Comparison of ENCODE assay signal across 9 mouse cellular contexts in the genomic region with DNA sequence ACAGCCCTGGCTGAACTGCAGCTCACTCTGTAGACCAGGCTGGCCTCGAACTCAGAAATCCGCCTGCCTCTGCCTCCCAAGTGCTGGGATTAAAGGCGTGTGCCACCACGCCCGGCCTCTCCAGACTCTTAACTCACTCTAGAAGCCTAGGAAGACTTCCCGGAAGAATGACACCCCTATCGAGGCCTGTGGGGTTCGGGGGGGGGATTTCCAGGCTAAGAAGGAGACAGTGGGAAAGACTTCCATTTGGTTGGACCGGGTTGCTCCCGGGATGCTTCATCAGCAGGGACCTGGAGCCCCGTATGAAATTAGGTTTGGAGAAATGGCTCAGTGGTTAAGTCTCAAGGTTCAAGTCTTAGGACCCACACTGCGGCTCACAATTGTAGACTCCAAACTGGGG. TPM values are rescaled to one million over a fixed set of nuclear protein-coding genes. Genes with fewer than 3 reads are reported as not detected.
A peak's percentile ranks its signal among the peaks of the same experiment; 100 is the strongest.
DNase-seq lines count a peak whose midpoint lies in the region; ATAC-seq and TF ChIP-seq lines count a peak whose summit lies in the region.
"Had no signal": no experiment of that assay in that cellular context is flagged by ENCODE, and none has a peak within 500 bp of the region (broad histone marks: within the 10 kb centered on the region; RNA-seq: fewer than 3 reads in every experiment).

No protein-coding gene starts in this region.

- H3K4me2 ChIP-seq in hindbrain, embryonic 14.5 days (replicated peaks), result peak overlapping the region; percentile 70
- peak overlapping the region; percentile 81 for H3K4me2 ChIP-seq in midbrain, embryonic 13.5 days (replicated peaks)

- TF ChIP-seq POLR2A in heart, adult 2 months (IDR thresholded peaks at IDR 0.05; ENCODE audit: insufficient read depth, low read depth, low read length), result no peak

- H3K9ac ChIP-seq in heart, adult 2 months (ENCODE audit: low read depth, low read length), result no peak overlapping the region
- H3K9ac ChIP-seq in hindbrain, embryonic 14.5 days, result peak overlapping the region; percentile 50
- H3K9ac ChIP-seq in midbrain, embryonic 13.5 days (replicated peaks), result peak overlapping the region; percentile 58; the same call in 1 of the 2 replicates

- peak overlapping the region; percentile 84; the same call in 1 of the 2 replicates for H3K27ac ChIP-seq in heart, adult 2 months
- peak overlapping the region; percentile 62; the same call in 1 of the 2 replicates for H3K27ac ChIP-seq in hindbrain, embryonic 14.5 days
- H3K27ac ChIP-seq in midbrain, embryonic 13.5 days, result no peak overlapping the region; the same call in 1 of the 2 replicates

- H3K9me3 ChIP-seq in G1E (replicated peaks), result no peaks in the 10 kb centered on the region
- H3K9me3 ChIP-seq in hindbrain, embryonic 14.5 days (ENCODE audit: control insufficient read depth, low read length), result no peaks in the 10 kb centered on the region
- H3K9me3 ChIP-seq in midbrain, embryonic 13.5 days, result no peaks in the 10 kb centered on the region

- 81% methylated on average over 12 of the region's 12 CpGs for WGBS in heart, adult 2 months
- WGBS in hindbrain, embryonic 14.5 days, result 88% methylated on average over 12 of the region's 12 CpGs
- 90% methylated on average over 12 of the region's 12 CpGs for WGBS in midbrain, embryonic 13.5 days

- no peaks in the 10 kb centered on the region for H3K36me3 ChIP-seq in heart, adult 2 months (ENCODE audit: control insufficient read depth, insufficient read depth, low read length)
- H3K36me3 ChIP-seq in G1E (replicated peaks), result peaks cover 30% of the 10 kb centered on the region
- no peaks in the 10 kb centered on the region for H3K36me3 ChIP-seq in hindbrain, embryonic 14.5 days (replicated peaks; ENCODE audit: control insufficient read depth, insufficient read depth)
- no peaks in the 10 kb centered on the region for H3K36me3 ChIP-seq in midbrain, embryonic 13.5 days

- no peak for DNase-seq in heart, adult 2 months
- DNase-seq in heart, postnatal 10 days, result no peak
- no peak for DNase-seq in G1E (ENCODE audit: low spot score)
- DNase-seq in hindbrain, embryonic 14.5 days (ENCODE audit: low spot score), result no peak
- DNase-seq in left cerebral cortex, adult 11 months (ENCODE audit: low spot score), result no peak

- H3K4me1 ChIP-seq in heart, adult 2 months (ENCODE audit: control insufficient read depth, insufficient read depth, low read length), result peaks cover 2% of the 10 kb centered on the region; the same call in 1 of the 2 replicates
- H3K4me1 ChIP-seq in G1E (ENCODE audit: insufficient read depth, low read depth, low read length), result peaks cover 39% of the 10 kb centered on the region
- 0 out of 2 replicates have a peak, but pooled peaks cover 9% of the 10 kb centered on the region for H3K4me1 ChIP-seq in hindbrain, embryonic 14.5 days (replicated peaks; ENCODE audit: control insufficient read depth, insufficient read depth, low read length)
- peaks cover 13% of the 10 kb centered on the region for H3K4me1 ChIP-seq in midbrain, embryonic 13.5 days (replicated peaks)

- no peaks in the 10 kb centered on the region for H3K79me2 ChIP-seq in heart, adult 2 months (replicated peaks; ENCODE audit: control insufficient read depth, insufficient read depth, low read length)

- intact Hi-C loops in heart, adult 2 months (cut with DNase I), result no loop called here
- intact Hi-C loops in heart, postnatal 10 days (cut with DNase I), result no loop called here

- H3K27me3 ChIP-seq in heart, adult 2 months (ENCODE audit: control insufficient read depth, insufficient read depth, low read length), result no peaks in the 10 kb centered on the region
- H3K27me3 ChIP-seq in G1E (ENCODE audit: insufficient read depth, low read length), result no peaks in the 10 kb centered on the region
- no peaks in the 10 kb centered on the region for H3K27me3 ChIP-seq in hindbrain, embryonic 14.5 days (ENCODE audit: control insufficient read depth, insufficient read depth, low read length)
- no peaks in the 10 kb centered on the region for H3K27me3 ChIP-seq in midbrain, embryonic 13.5 days

- peak overlapping the region; percentile 95 for H3K4me3 ChIP-seq in heart, adult 2 months
- peak overlapping the region; percentile 93; the same call in 1 of the 2 replicates for H3K4me3 ChIP-seq in G1E (ENCODE audit: low read depth, low read length)
- H3K4me3 ChIP-seq in hindbrain, embryonic 14.5 days (replicated peaks; ENCODE audit: low read length), result peak overlapping the region; percentile 64
- peak overlapping the region; percentile 71 for H3K4me3 ChIP-seq in midbrain, embryonic 13.5 days (replicated peaks)

- no peak for TF ChIP-seq EP300 in heart, adult 2 months (IDR thresholded peaks at IDR 0.05; ENCODE audit: insufficient read depth, low read depth, low read length)

- ATAC-seq in G1E (ENCODE audit: extremely low read depth, insufficient number of reproducible peaks, low FRiP score, poor library complexity, severe bottlenecking), result no peak
- ATAC-seq in hindbrain, embryonic 14.5 days (ENCODE audit: low FRiP score), result no peak
- no peak for ATAC-seq in midbrain, embryonic 13.5 days
- no peak for ATAC-seq in megakaryocyte-erythroid progenitor cell, adult 5-6 weeks (replicated peaks; ENCODE audit: low FRiP score, low TSS enrichment, poor library complexity, severe bottlenecking)
- no peak for ATAC-seq in granulocyte monocyte progenitor cell, adult 5-6 weeks (replicated peaks; ENCODE audit: poor library complexity, severe bottlenecking)

- no peak for TF ChIP-seq CTCF in heart, adult 2 months (IDR thresholded peaks at IDR 0.05)
- TF ChIP-seq CTCF in G1E (IDR thresholded peaks at IDR 0.05; ENCODE audit: low read depth, low read length), result no peak

RNA-seq across cellular contexts. Expression of a gene that starts 9.3 kb away (rescaled TPM):
- 1 to 10 TPM; 4.6 to 5.7 TPM for total RNA-seq in heart, adult 2 months (2021)
- polyA plus RNA-seq in heart, adult 2 months (2012; rRNA removed), result 17.8 and 18.0 TPM in 2 replicates
- total RNA-seq in heart, postnatal 10 days (2021), result 10 to 100 TPM in 1 of 2 experiments, 1 to 10 TPM in 1; 9.9 to 11.7 TPM
- total RNA-seq in G1E (2014; fragmentation: Nextera tagmentation) (14.7 and 22.9 TPM in 2 replicates), G1E (2017) (12.8 and 13.6 TPM in 2 replicates)
- 81.4 and 145 TPM in 2 replicates for polyA plus RNA-seq in G1E (2012)
- polyA plus RNA-seq in hindbrain, embryonic 14.5 days (2014; fragmentation: Nextera tagmentation; extraction: Ambion mirVana), result 14.8 and 16.3 TPM in 2 replicates
- 16.5 and 16.6 TPM in 2 replicates for polyA plus RNA-seq in midbrain, embryonic 13.5 days (2015; fragmentation: Nextera tagmentation; extraction: Ambion mirVana)
- total RNA-seq in megakaryocyte-erythroid progenitor cell, adult 5-6 weeks (2014; fragmentation: Nextera tagmentation), result 94.2 and 96.1 TPM in 2 replicates
- total RNA-seq in megakaryocyte-erythroid progenitor cell, adult 5-6 weeks (2017), result 45.7 and 66.1 TPM in 2 replicates
- total RNA-seq in granulocyte monocyte progenitor cell, adult 5-6 weeks (2014; fragmentation: Nextera tagmentation), result 24.2 and 34.0 TPM in 2 replicates
- 19.0 and 20.7 TPM in 2 replicates for total RNA-seq in granulocyte monocyte progenitor cell, adult 5-6 weeks (2017)

RNA-seq across cellular contexts. Expression of a gene that starts 18.2 kb away (rescaled TPM):
- 10 to 100 TPM; 21.0 to 25.3 TPM for total RNA-seq in heart, adult 2 months (2021)
- 42.3 and 49.3 TPM in 2 replicates for polyA plus RNA-seq in heart, adult 2 months (2012; rRNA removed)
- total RNA-seq in heart, postnatal 10 days (2021), result 10 to 100 TPM; 35.4 to 37.6 TPM
- total RNA-seq in G1E (2014; fragmentation: Nextera tagmentation), result 68.7 and 71.2 TPM in 2 replicates
- 31.7 and 32.5 TPM in 2 replicates for total RNA-seq in G1E (2017)
- polyA plus RNA-seq in G1E (2012), result 105 and 129 TPM in 2 replicates
- polyA plus RNA-seq in hindbrain, embryonic 14.5 days (2014; fragmentation: Nextera tagmentation; extraction: Ambion mirVana), result 59.7 and 61.6 TPM in 2 replicates
- polyA plus RNA-seq in midbrain, embryonic 13.5 days (2015; fragmentation: Nextera tagmentation; extraction: Ambion mirVana), result 78.5 and 84.5 TPM in 2 replicates
- total RNA-seq in megakaryocyte-erythroid progenitor cell, adult 5-6 weeks (2014; fragmentation: Nextera tagmentation), result 95.7 and 133 TPM in 2 replicates
- total RNA-seq in megakaryocyte-erythroid progenitor cell, adult 5-6 weeks (2017), result 29.6 and 46.5 TPM in 2 replicates
- 89.5 and 102 TPM in 2 replicates for total RNA-seq in granulocyte monocyte progenitor cell, adult 5-6 weeks (2014; fragmentation: Nextera tagmentation)
- 44.8 and 54.3 TPM in 2 replicates for total RNA-seq in granulocyte monocyte progenitor cell, adult 5-6 weeks (2017)

RNA-seq across cellular contexts. Expression of a gene that starts 26.2 kb away (rescaled TPM):
- total RNA-seq in heart, adult 2 months (2021), result 10 to 100 TPM; 27.1 to 28.9 TPM
- 38.7 and 52.8 TPM in 2 replicates for polyA plus RNA-seq in heart, adult 2 months (2012; rRNA removed)
- total RNA-seq in heart, postnatal 10 days (2021), result 10 to 100 TPM; 45.3 to 47.1 TPM
- not detected in 2 replicates for total RNA-seq in G1E (2014; fragmentation: Nextera tagmentation)
- total RNA-seq in G1E (2017), result 0.06 and 0.98 TPM in 2 replicates
- polyA plus RNA-seq in G1E (2012), result 0.35 and 0.39 TPM in 2 replicates
- polyA plus RNA-seq in hindbrain, embryonic 14.5 days (2014; fragmentation: Nextera tagmentation; extraction: Ambion mirVana), result 43.5 and 47.9 TPM in 2 replicates
- polyA plus RNA-seq in midbrain, embryonic 13.5 days (2015; fragmentation: Nextera tagmentation; extraction: Ambion mirVana), result 37.8 and 40.7 TPM in 2 replicates
- total RNA-seq in megakaryocyte-erythroid progenitor cell, adult 5-6 weeks (2014; fragmentation: Nextera tagmentation), result 2.5 and 5.4 TPM in 2 replicates
- 1.1 and 1.4 TPM in 2 replicates for total RNA-seq in megakaryocyte-erythroid progenitor cell, adult 5-6 weeks (2017)
- total RNA-seq in granulocyte monocyte progenitor cell, adult 5-6 weeks (2014; fragmentation: Nextera tagmentation), result 14.3 and 17.6 TPM in 2 replicates
- total RNA-seq in granulocyte monocyte progenitor cell, adult 5-6 weeks (2017), result 11.2 and 12.7 TPM in 2 replicates

RNA-seq across cellular contexts. Expression of a gene that starts 46.1 kb away (rescaled TPM):
- not detected for total RNA-seq in heart, adult 2 months (2021)
- not detected in 2 replicates for polyA plus RNA-seq in heart, adult 2 months (2012; rRNA removed)
- total RNA-seq in heart, postnatal 10 days (2021), result not detected
- total RNA-seq in G1E (2014; fragmentation: Nextera tagmentation) (not detected in 2 replicates), G1E (2017) (0.17 TPM in 1 of 2 replicates, not detected in the other)
- not detected in 2 replicates for polyA plus RNA-seq in G1E (2012)
- polyA plus RNA-seq in hindbrain, embryonic 14.5 days (2014; fragmentation: Nextera tagmentation; extraction: Ambion mirVana), result 3.8 and 4.5 TPM in 2 replicates
- polyA plus RNA-seq in midbrain, embryonic 13.5 days (2015; fragmentation: Nextera tagmentation; extraction: Ambion mirVana), result 3.9 TPM in 2 replicates
- total RNA-seq in megakaryocyte-erythroid progenitor cell, adult 5-6 weeks (2014; fragmentation: Nextera tagmentation), result not detected in 2 replicates
- total RNA-seq in megakaryocyte-erythroid progenitor cell, adult 5-6 weeks (2017), result not detected in 2 replicates
- not detected in 2 replicates for total RNA-seq in granulocyte monocyte progenitor cell, adult 5-6 weeks (2014; fragmentation: Nextera tagmentation)
- total RNA-seq in granulocyte monocyte progenitor cell, adult 5-6 weeks (2017), result not detected in 2 replicates
- total RNA-seq: common myeloid progenitor, adult 5-6 weeks had no signal

RNA-seq across cellular contexts. Expression of a gene that starts 48.3 kb away (rescaled TPM):
- 100 to 1,000 TPM; 113 to 122 TPM for total RNA-seq in heart, adult 2 months (2021)
- 230 and 239 TPM in 2 replicates for polyA plus RNA-seq in heart, adult 2 months (2012; rRNA removed)
- total RNA-seq in heart, postnatal 10 days (2021), result 100 to 1,000 TPM; 152 to 166 TPM
- total RNA-seq in G1E (2014; fragmentation: Nextera tagmentation) (4.4 and 6.4 TPM in 2 replicates), G1E (2017) (0.76 and 0.93 TPM in 2 replicates)
- polyA plus RNA-seq in G1E (2012), result 5.3 and 6.3 TPM in 2 replicates
- polyA plus RNA-seq in hindbrain, embryonic 14.5 days (2014; fragmentation: Nextera tagmentation; extraction: Ambion mirVana), result 28.1 and 30.5 TPM in 2 replicates
- polyA plus RNA-seq in midbrain, embryonic 13.5 days (2015; fragmentation: Nextera tagmentation; extraction: Ambion mirVana), result 22.0 and 24.8 TPM in 2 replicates
- 97.0 and 99.9 TPM in 2 replicates for total RNA-seq in megakaryocyte-erythroid progenitor cell, adult 5-6 weeks (2014; fragmentation: Nextera tagmentation)
- total RNA-seq in megakaryocyte-erythroid progenitor cell, adult 5-6 weeks (2017), result 10.8 and 21.3 TPM in 2 replicates
- 11.0 and 28.9 TPM in 2 replicates for total RNA-seq in granulocyte monocyte progenitor cell, adult 5-6 weeks (2014; fragmentation: Nextera tagmentation)
- total RNA-seq in granulocyte monocyte progenitor cell, adult 5-6 weeks (2017), result 4.0 and 6.0 TPM in 2 replicates
